Mouse (Mus musculus) layer of hippocampus, adult 2 months (tissue): ENCODE measurements around the gene Gm21750. TPM values are rescaled to one million over a fixed set of nuclear protein-coding genes. Genes with fewer than 3 reads are reported as not detected.

Source experiments
- DNase-seq, 2 experiments: peaks; one replicate each; pipeline ENCODE4 v3.0.0; 2022; ENCODE audit warnings: low spot score in 2 of 2
- H3K27ac ChIP-seq: fragments of 200-600 bp; 2 replicates; pipeline ENCODE4 v1.8.1; 2022
- H3K4me3 ChIP-seq: fragments of 200-600 bp; 2 replicates; pipeline ENCODE4 v1.8.1; 2022; ENCODE audit warnings: mild to moderate bottlenecking
- CTCF ChIP-seq: fragments of 200-600 bp; conservative IDR thresholded peaks from 2 replicates; pipeline ENCODE4 v1.8.1; 2022; ENCODE audit warnings: antibody characterized with exemption, mild to moderate bottlenecking, moderate library complexity
- total RNA-seq, 2 experiments: library from RNA; stranded (reverse); gene quantifications; 2 replicates each; pipeline ENCODE4 v1.2.3; 2021

Gene Gm21750
- total RNA-seq, 2 experiments from 2014 or later, result not detected

- no peak for DNase-seq
- no peak overlapping the region for H3K4me3 ChIP-seq
- no peak for TF ChIP-seq CTCF
- H3K27ac ChIP-seq, result no peak overlapping the region
Observed at GRCm38 (mm10) chr14:73709412-73710110, 48.5 kb downstream of the Gm21750 start.

Other genes with a start within 250 kb of the Gm21750 start
- gene Med4, start 151.2 kb upstream of the Gm21750 start, total RNA-seq, result 10 to 100 TPM; 31.7 to 35.4 TPM
- 100 to 1,000 TPM; 151 to 152 TPM for gene Sucla2, start 135.9 kb upstream of the Gm21750 start, total RNA-seq
- 1 to 10 TPM; 4.8 to 7.7 TPM for gene Nudt15, start 113.0 kb upstream of the Gm21750 start, total RNA-seq